Mouse (Mus musculus) adrenal gland, postnatal 25 days (tissue): ENCODE measurements around the gene Ext2. TPM values are rescaled to one million over a fixed set of nuclear protein-coding genes. Genes with fewer than 3 reads are reported as not detected.

Experiments
- DNase-seq: peaks from one replicate; pipeline ENCODE4 v3.0.0; 2021; ENCODE audit warnings: mixed read lengths
- total RNA-seq: library from RNA; stranded (reverse); gene quantifications from 2 replicates; pipeline ENCODE4 v1.2.3, GENCODE M21; 2021

Ext2 gene
- total RNA-seq, 1 experiment from 2014 or later: 101 TPM

- no peak for DNase-seq
Measured at GRCm38 (mm10) chr2:93737146-93737545, 85.2 kb downstream of the Ext2 start.

- DNase-seq: no peak
Measured at GRCm38 (mm10) chr2:93732658-93733057, 89.7 kb downstream of the Ext2 start.

GRCm38 (mm10) chr2:93729585-93729984 is 92.8 kb downstream of the Ext2 start:
- no peak for DNase-seq

GRCm38 (mm10) chr2:93723138-93723744 is 99.1 kb downstream of the Ext2 start:
- no peak for DNase-seq

GRCm38 (mm10) chr2:93720956-93721355 is 101.4 kb downstream of the Ext2 start:
- DNase-seq: no peak

GRCm38 (mm10) chr2:93719792-93720675 is 102.3 kb downstream of the Ext2 start:
- no peak for DNase-seq

GRCm38 (mm10) chr2:93713267-93713666 is 109.1 kb downstream of the Ext2 start:
- no peak for DNase-seq

GRCm38 (mm10) chr2:93711460-93711859 is 110.9 kb downstream of the Ext2 start:
- no peak for DNase-seq

GRCm38 (mm10) chr2:93709696-93710095 is 112.7 kb downstream of the Ext2 start:
- DNase-seq: no peak

GRCm38 (mm10) chr2:93709241-93709640 is 113.1 kb downstream of the Ext2 start:
- no peak for DNase-seq

- no peak for DNase-seq
Measured at GRCm38 (mm10) chr2:93706825-93707224, 115.5 kb downstream of the Ext2 start.

GRCm38 (mm10) chr2:93706407-93706806 is 116.0 kb downstream of the Ext2 start:
- no peak for DNase-seq

- DNase-seq: no peak
Measured at GRCm38 (mm10) chr2:93704195-93704594, 118.2 kb downstream of the Ext2 start.

- no peak for DNase-seq
Measured at GRCm38 (mm10) chr2:93702936-93703926, 119.1 kb downstream of the Ext2 start.

GRCm38 (mm10) chr2:93699346-93699745 is 123.0 kb downstream of the Ext2 start:
- no peak for DNase-seq

GRCm38 (mm10) chr2:93696181-93696641 is 126.2 kb downstream of the Ext2 start:
- no peak for DNase-seq

- no peak for DNase-seq
Measured at GRCm38 (mm10) chr2:93693101-93693500, 129.3 kb downstream of the Ext2 start.

GRCm38 (mm10) chr2:93690064-93690930 is 132.1 kb downstream of the Ext2 start:
- DNase-seq: no peak

- no peak for DNase-seq
Measured at GRCm38 (mm10) chr2:93683674-93684073, 138.7 kb downstream of the Ext2 start.

GRCm38 (mm10) chr2:93682601-93683202 is 139.7 kb downstream of the Ext2 start:
- no peak for DNase-seq

GRCm38 (mm10) chr2:93681321-93681720 is 141.0 kb downstream of the Ext2 start:
- DNase-seq: no peak
